Mouse (Mus musculus) spleen, adult 2 months (tissue): ENCODE results near the gene Fbxl5.

ENCODE experiments used
- CTCF ChIP-seq: fragments of 200-500 bp; IDR thresholded peaks from 2 replicates; pipeline ENCODE4 v1.5.1; 2011; ENCODE audit warnings: mild to moderate bottlenecking, inconsistent platforms; ENCODE audit not compliant: insufficient read depth, insufficient read length, insufficient replicate concordance; ENCODE audit errors: extremely low read depth
- POLR2A ChIP-seq: fragments of 200-500 bp; IDR thresholded peaks from 2 replicates; pipeline ENCODE4 v1.6.1; 2011; ENCODE audit warnings: low read depth, low read length, inconsistent platforms

GRCm38 (mm10) chr5:43824580-43824979 is 3.1 kb upstream of the Fbxl5 start:
- no peak; the same call in 1 of the 2 replicates for TF ChIP-seq POLR2A
- no peak for TF ChIP-seq CTCF
